Mouse (Mus musculus): ENCODE measurements around the gene Plcb2. TPM values are rescaled to one million over a fixed set of nuclear protein-coding genes. Genes with fewer than 3 reads are reported as not detected.
A peak's percentile ranks its signal among the peaks of the same experiment; 100 is the strongest.

The Plcb2 gene
- polyA plus RNA-seq, 1 experiment from 2014 or later, result 0.22 TPM

DNA sequence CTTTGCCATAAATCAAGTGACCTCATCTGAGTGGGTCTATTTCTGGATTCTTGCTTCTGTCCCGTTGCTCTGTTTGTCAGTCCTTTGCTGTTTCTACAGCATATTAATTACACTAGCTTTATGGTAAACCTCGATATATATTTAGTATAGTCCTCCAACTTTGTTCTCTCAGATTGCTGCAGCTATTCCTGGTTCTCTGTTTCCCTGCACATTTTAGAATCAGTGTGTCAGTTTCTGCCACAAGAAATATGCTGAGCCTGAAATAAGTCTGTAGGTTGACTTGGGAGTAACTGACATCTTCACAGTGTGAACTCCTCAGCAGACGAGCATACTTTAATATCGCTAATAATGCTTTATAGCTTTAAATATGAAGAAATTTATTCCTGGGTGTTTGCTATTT, 43.1 kb downstream of the Plcb2 start:
- ATAC-seq (replicated peaks; ENCODE audit: insufficient number of reproducible peaks, low FRiP score, low TSS enrichment, low read depth) (no peak), DNase-seq (ENCODE audit: low spot score) (no peak)
- no peaks in the 10 kb centered on the region for H3K4me1 ChIP-seq (ENCODE audit: control insufficient read depth, insufficient read depth, low read length)
- no peaks in the 10 kb centered on the region for H3K36me3 ChIP-seq (replicated peaks; ENCODE audit: control insufficient read depth, insufficient read depth, low read depth, low read length)
- H3K9me3 ChIP-seq (replicated peaks; ENCODE audit: control insufficient read depth, low read length), result no peaks in the 10 kb centered on the region
- 87% methylated on average over 4 of the region's 4 CpGs for WGBS
- H3K9ac ChIP-seq (replicated peaks; ENCODE audit: low read length), result no peak overlapping the region
- no peak overlapping the region for H3K27ac ChIP-seq (replicated peaks; ENCODE audit: low read depth, low read length)
- no peak overlapping the region for H3K4me3 ChIP-seq (ENCODE audit: low read depth, low read length)
- no peak overlapping the region for H3K4me2 ChIP-seq (ENCODE audit: low read depth, low read length)
- H3K27me3 ChIP-seq (ENCODE audit: control insufficient read depth, insufficient read depth, low read length), result no peaks in the 10 kb centered on the region

DNA sequence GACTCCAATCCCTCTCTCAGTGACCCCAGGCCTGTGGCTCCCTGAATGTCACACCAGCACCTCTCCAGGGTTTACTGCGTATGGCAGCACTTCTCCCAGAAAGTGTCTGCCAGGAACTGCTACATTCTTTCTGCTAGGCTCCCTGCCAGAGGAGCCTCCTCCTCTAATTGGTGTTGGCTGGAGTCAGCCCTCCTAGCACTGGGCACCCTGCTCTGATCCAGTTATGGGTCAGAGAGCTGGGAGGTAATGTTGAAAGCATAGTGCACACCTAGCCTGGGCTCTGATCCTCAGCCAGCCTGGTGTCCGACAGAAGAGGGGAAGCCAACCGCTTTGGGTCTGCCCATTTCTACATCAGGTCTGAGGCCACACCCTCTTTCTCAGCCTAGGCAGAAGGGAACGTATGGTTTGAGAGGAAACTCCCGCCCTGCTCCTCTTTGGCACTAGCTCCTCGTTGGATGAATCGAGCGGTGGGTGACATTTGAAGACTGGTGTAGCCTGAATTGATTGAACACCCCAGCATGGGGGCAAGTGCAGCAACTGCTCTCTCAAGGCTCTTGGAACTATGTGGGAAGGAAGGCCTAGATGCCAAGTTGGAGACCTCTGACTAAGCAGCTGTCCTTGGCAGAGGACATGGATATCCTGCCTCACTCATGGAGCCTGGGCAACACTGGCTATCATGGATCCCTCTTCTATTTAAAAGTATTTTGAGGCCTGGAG, 45.5 kb downstream of the Plcb2 start:
- Histone ChIP-seq H3K4me3 (ENCODE audit: low read depth, low read length) (no peak overlapping the region), H3K9me3 (replicated peaks; ENCODE audit: control insufficient read depth, low read length) (no peaks in the 10 kb centered on the region), H3K36me3 (replicated peaks; ENCODE audit: control insufficient read depth, insufficient read depth, low read depth, low read length) (no peaks in the 10 kb centered on the region), H3K27ac (replicated peaks; ENCODE audit: low read depth, low read length) (no peak overlapping the region), H3K4me1 (ENCODE audit: control insufficient read depth, insufficient read depth, low read length) (no peaks in the 10 kb centered on the region), H3K9ac (replicated peaks; ENCODE audit: low read length) (no peak overlapping the region), H3K27me3 (ENCODE audit: control insufficient read depth, insufficient read depth, low read length) (peaks cover 7% of the 10 kb centered on the region), H3K4me2 (ENCODE audit: low read depth, low read length) (no peak overlapping the region)
- DNase-seq (ENCODE audit: low spot score) (no peak), ATAC-seq (replicated peaks; ENCODE audit: insufficient number of reproducible peaks, low FRiP score, low TSS enrichment, low read depth) (no peak)
- 49% methylated on average over 8 of the region's 8 CpGs for WGBS

DNA sequence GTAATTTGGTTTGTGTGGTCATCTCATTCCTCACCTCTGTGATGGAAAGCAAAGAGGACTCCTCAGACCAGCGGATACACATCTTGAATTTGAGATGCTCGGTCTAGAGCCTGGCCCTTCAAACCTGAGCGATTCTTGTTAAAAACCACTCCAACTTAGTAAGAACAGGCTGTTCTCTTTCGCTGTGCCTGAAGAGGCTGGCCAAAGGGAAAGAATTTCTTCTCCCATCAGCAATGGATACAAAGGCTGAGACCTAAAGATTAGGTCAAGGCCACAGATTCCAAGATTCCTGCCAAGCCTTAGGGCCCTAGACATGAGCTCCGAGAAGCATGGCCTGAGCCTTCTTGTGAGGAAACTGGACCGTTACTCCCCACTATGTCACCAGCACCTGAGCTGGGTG, 47.3 kb downstream of the Plcb2 start:
- H3K27me3 ChIP-seq (ENCODE audit: control insufficient read depth, insufficient read depth, low read length), result peaks cover 22% of the 10 kb centered on the region
- WGBS, result 94% methylated on average over 6 of the region's 6 CpGs
- ATAC-seq (replicated peaks; ENCODE audit: insufficient number of reproducible peaks, low FRiP score, low TSS enrichment, low read depth), result no peak
- H3K4me1 ChIP-seq (ENCODE audit: control insufficient read depth, insufficient read depth, low read length), result peaks cover 3% of the 10 kb centered on the region; the same call in 1 of the 2 replicates
- H3K36me3 ChIP-seq (replicated peaks; ENCODE audit: control insufficient read depth, insufficient read depth, low read depth, low read length), result no peaks in the 10 kb centered on the region
- no peak overlapping the region for H3K9ac ChIP-seq (replicated peaks; ENCODE audit: low read length)
- no peak overlapping the region for H3K4me2 ChIP-seq (ENCODE audit: low read depth, low read length)
- H3K9me3 ChIP-seq (replicated peaks; ENCODE audit: control insufficient read depth, low read length), result no peaks in the 10 kb centered on the region
- H3K4me3 ChIP-seq (ENCODE audit: low read depth, low read length), result no peak overlapping the region
- no peak overlapping the region for H3K27ac ChIP-seq (replicated peaks; ENCODE audit: low read depth, low read length)
- DNase-seq (ENCODE audit: low spot score), result no peak

DNA sequence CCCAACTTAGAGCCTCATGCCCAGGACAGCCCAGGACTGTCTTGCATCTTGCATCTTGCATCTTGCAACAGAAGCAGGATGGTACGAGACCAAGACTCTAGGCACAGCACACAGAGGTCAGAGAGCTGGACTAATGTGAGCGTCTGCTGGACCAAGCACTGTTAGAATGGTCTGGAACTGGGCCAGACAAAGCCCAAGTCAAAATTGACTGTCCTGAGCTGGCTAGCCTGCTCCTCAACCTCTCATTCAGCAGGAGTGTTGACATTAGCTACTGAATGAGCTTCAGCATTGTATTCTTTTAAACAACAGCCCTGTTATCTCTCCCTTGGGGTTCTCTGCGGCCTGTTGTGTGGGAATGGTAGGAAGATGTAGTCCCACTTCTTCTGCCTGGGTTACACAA, 48.7 kb downstream of the Plcb2 start:
- Histone ChIP-seq H3K4me2 (ENCODE audit: low read depth, low read length) (no peak overlapping the region), H3K4me3 (ENCODE audit: low read depth, low read length) (no peak overlapping the region), H3K4me1 (ENCODE audit: control insufficient read depth, insufficient read depth, low read length) (peaks cover 3% of the 10 kb centered on the region; the same call in 1 of the 2 replicates), H3K9me3 (replicated peaks; ENCODE audit: control insufficient read depth, low read length) (no peaks in the 10 kb centered on the region), H3K27ac (replicated peaks; ENCODE audit: low read depth, low read length) (no peak overlapping the region), H3K27me3 (ENCODE audit: control insufficient read depth, insufficient read depth, low read length) (peaks cover 34% of the 10 kb centered on the region), H3K9ac (replicated peaks; ENCODE audit: low read length) (no peak overlapping the region), H3K36me3 (replicated peaks; ENCODE audit: control insufficient read depth, insufficient read depth, low read depth, low read length) (no peaks in the 10 kb centered on the region)
- WGBS, result 78% methylated on average over 3 of the region's 3 CpGs
- ATAC-seq (replicated peaks; ENCODE audit: insufficient number of reproducible peaks, low FRiP score, low TSS enrichment, low read depth), result no peak
- DNase-seq (ENCODE audit: low spot score), result no peak

DNA sequence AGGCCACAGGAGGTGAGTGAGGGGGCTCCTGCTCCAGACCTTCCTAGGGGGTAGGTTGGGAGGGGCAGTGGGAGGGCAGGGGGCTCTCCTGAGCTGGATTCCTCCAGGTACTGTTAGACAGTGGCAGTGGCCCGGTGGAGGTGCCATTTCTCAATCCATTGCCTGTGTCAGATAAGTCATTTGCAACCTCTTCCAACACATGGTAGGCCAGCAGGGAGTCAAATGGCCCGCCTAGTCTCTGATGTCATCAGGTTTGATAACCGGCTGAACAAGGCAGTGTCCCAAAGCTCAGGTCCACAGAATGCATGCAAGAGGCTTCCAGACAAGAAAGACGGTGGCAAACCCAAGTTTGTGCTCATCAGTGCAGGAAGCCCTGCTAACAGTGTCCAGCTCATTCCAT, 50.4 kb downstream of the Plcb2 start:
- no peaks in the 10 kb centered on the region for H3K36me3 ChIP-seq (replicated peaks; ENCODE audit: control insufficient read depth, insufficient read depth, low read depth, low read length)
- no peak overlapping the region for H3K9ac ChIP-seq (replicated peaks; ENCODE audit: low read length)
- H3K9me3 ChIP-seq (replicated peaks; ENCODE audit: control insufficient read depth, low read length), result no peaks in the 10 kb centered on the region
- H3K4me3 ChIP-seq (ENCODE audit: low read depth, low read length), result peak overlapping the region; percentile 43; the same call in 1 of the 2 replicates
- peaks cover 3% of the 10 kb centered on the region; the same call in 1 of the 2 replicates for H3K4me1 ChIP-seq (ENCODE audit: control insufficient read depth, insufficient read depth, low read length)
- peaks cover 44% of the 10 kb centered on the region for H3K27me3 ChIP-seq (ENCODE audit: control insufficient read depth, insufficient read depth, low read length)
- DNase-seq (ENCODE audit: low spot score) (no peak), ATAC-seq (replicated peaks; ENCODE audit: insufficient number of reproducible peaks, low FRiP score, low TSS enrichment, low read depth) (no peak)
- no peak overlapping the region for H3K27ac ChIP-seq (replicated peaks; ENCODE audit: low read depth, low read length)
- peak overlapping the region; percentile 89 for H3K4me2 ChIP-seq (ENCODE audit: low read depth, low read length)
- 20% methylated on average over 4 of the region's 4 CpGs for WGBS

DNA sequence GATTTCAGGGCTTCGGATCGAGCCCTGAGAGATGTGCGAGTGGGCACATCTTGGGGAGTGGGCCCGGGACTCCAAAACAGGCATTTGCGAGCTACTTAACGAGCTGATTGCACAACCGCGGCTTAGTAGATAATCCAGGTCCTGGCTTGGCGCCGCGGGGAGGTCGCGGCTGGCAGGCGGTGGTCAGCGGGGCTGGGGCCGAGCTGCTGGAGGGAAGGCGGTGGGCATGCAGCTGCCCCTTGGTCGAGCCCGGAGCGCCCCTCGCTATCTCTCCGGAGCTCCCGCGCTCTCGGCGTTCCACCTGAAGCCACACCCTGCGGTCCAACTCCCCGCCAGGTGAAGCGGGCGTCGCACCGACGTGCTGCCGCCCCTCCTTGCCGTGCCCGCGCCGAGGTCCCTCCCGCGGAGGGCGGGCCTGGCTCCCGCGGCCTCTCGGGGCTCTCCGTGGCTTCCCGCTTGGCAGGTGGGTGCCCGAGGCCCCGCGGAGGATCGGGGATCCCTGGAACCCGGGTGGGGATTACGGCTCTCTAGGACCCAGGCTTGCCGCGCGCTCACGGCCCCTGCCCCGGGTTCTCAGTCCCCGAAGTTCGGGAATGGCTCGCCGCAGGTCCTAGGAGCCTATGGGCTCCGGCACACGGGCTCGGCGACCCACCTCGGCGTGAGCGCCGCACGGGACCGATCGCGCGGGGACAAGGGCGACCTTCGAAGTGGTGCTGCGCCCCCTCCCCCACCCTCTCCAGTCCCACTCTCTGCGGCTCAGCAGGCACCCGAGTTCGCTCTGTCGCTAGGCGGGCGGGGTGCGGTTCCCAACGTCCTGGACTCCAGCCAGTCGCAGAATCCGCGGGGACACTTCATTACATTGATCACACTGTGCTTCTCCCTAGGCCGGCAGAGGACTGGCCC, 51.1 kb downstream of the Plcb2 start:
- no peaks in the 10 kb centered on the region for H3K36me3 ChIP-seq (replicated peaks; ENCODE audit: control insufficient read depth, insufficient read depth, low read depth, low read length)
- H3K4me1 ChIP-seq (ENCODE audit: control insufficient read depth, insufficient read depth, low read length), result peaks cover 3% of the 10 kb centered on the region; the same call in 1 of the 2 replicates
- peaks cover 44% of the 10 kb centered on the region for H3K27me3 ChIP-seq (ENCODE audit: control insufficient read depth, insufficient read depth, low read length)
- under 1% methylated on average over 73 of the region's 89 CpGs for WGBS
- H3K4me3 ChIP-seq (ENCODE audit: low read depth, low read length), result peak overlapping the region; percentile 43
- DNase-seq (ENCODE audit: low spot score) (no peak), ATAC-seq (replicated peaks; ENCODE audit: insufficient number of reproducible peaks, low FRiP score, low TSS enrichment, low read depth) (peak; percentile 42; the same call in 1 of the 2 replicates)
- no peaks in the 10 kb centered on the region for H3K9me3 ChIP-seq (replicated peaks; ENCODE audit: control insufficient read depth, low read length)
- no peak overlapping the region for H3K27ac ChIP-seq (replicated peaks; ENCODE audit: low read depth, low read length)
- H3K4me2 ChIP-seq (ENCODE audit: low read depth, low read length), result peak overlapping the region; percentile 89
- H3K9ac ChIP-seq (replicated peaks; ENCODE audit: low read length), result peak overlapping the region; percentile 40

DNA sequence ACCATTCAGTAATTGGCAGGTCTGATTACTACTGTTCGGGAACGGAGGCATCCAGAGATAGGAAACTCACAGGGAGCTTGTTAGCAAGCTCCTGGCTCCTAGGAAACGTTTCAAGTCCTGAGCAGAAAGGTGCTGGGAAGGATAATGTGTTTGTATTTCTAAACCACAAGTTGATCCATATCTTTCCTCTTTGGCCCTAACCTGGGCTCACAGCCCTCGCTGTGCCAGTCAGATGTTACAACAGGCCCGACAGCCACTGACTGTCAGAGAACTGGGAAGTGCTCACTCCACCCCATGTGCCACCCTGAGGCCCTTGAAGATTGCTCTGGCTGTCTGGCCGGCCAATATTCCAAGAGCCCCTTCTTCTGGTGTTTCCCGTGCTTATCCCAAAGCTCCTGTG, 53.7 kb downstream of the Plcb2 start:
- 13% methylated on average over 7 of the region's 7 CpGs for WGBS
- no peak overlapping the region for H3K9ac ChIP-seq (replicated peaks; ENCODE audit: low read length)

More for the DNA sequence above, 53.7 kb downstream of the Plcb2 start:
- no peak overlapping the region for H3K4me3 ChIP-seq (ENCODE audit: low read depth, low read length)
- no peak overlapping the region for H3K27ac ChIP-seq (replicated peaks; ENCODE audit: low read depth, low read length)
- peaks cover 3% of the 10 kb centered on the region; the same call in 1 of the 2 replicates for H3K4me1 ChIP-seq (ENCODE audit: control insufficient read depth, insufficient read depth, low read length)
- H3K27me3 ChIP-seq (ENCODE audit: control insufficient read depth, insufficient read depth, low read length), result peaks cover 44% of the 10 kb centered on the region
- no peaks in the 10 kb centered on the region for H3K36me3 ChIP-seq (replicated peaks; ENCODE audit: control insufficient read depth, insufficient read depth, low read depth, low read length)
- ATAC-seq (replicated peaks; ENCODE audit: insufficient number of reproducible peaks, low FRiP score, low TSS enrichment, low read depth) (no peak), DNase-seq (ENCODE audit: low spot score) (no peak)
- H3K9me3 ChIP-seq (replicated peaks; ENCODE audit: control insufficient read depth, low read length), result no peaks in the 10 kb centered on the region
- H3K4me2 ChIP-seq (ENCODE audit: low read depth, low read length), result no peak overlapping the region
